Mouse (Mus musculus): ENCODE results near the gene Ift88.
"Not testable (repeated sequence)": the region's sequence is repeated elsewhere in the genome, so short reads cannot be mapped to it uniquely, and the experiment has no call there.

Gene Ift88

GRCm38 (mm10) chr14:57459883-57460282 lies 36.0 kb downstream of the Ift88 start:
- no peak for DNase-seq

GRCm38 (mm10) chr14:57460326-57460725 lies 36.5 kb downstream of the Ift88 start:
- not testable (repeated sequence) for DNase-seq

GRCm38 (mm10) chr14:57462871-57463270 lies 39.0 kb downstream of the Ift88 start:
- no peak for DNase-seq

- DNase-seq: no peak
These were observed 51.2 kb downstream of the Ift88 start for GRCm38 (mm10) chr14:57475057-57475456.

GRCm38 (mm10) chr14:57482262-57482661 lies 58.4 kb downstream of the Ift88 start:
- no peak for DNase-seq

- no peak for DNase-seq
These were observed 60.3 kb downstream of the Ift88 start for GRCm38 (mm10) chr14:57484183-57484582.

GRCm38 (mm10) chr14:57489696-57490095 lies 65.8 kb downstream of the Ift88 start:
- no peak for DNase-seq

GRCm38 (mm10) chr14:57493840-57494239 lies 70.0 kb downstream of the Ift88 start:
- DNase-seq: no peak

- DNase-seq: peak; percentile 96
These were observed 79.9 kb downstream of the Ift88 start for GRCm38 (mm10) chr14:57503729-57504128.

GRCm38 (mm10) chr14:57509554-57509953 lies 85.7 kb downstream of the Ift88 start:
- peak; percentile 22 for DNase-seq

GRCm38 (mm10) chr14:57515156-57515762 lies 91.4 kb downstream of the Ift88 start:
- DNase-seq: no peak

- DNase-seq: no peak
These were observed 93.1 kb downstream of the Ift88 start for GRCm38 (mm10) chr14:57517001-57517400.

- DNase-seq: no peak
These were observed 99.9 kb downstream of the Ift88 start for GRCm38 (mm10) chr14:57523762-57524161.

GRCm38 (mm10) chr14:57524671-57525387 lies 101.0 kb downstream of the Ift88 start, which contains the start of gene Il17d:
Il17d (plus strand) TSS chr14:57524777.
- peak; percentile 71 for DNase-seq

- DNase-seq: peak; percentile 92
These were observed 101.7 kb downstream of the Ift88 start for GRCm38 (mm10) chr14:57525388-57526049.

GRCm38 (mm10) chr14:57526050-57526623 lies 102.3 kb downstream of the Ift88 start:
- DNase-seq: peak; percentile 72

GRCm38 (mm10) chr14:57527122-57527521 lies 103.3 kb downstream of the Ift88 start:
- DNase-seq: no peak

GRCm38 (mm10) chr14:57527598-57527997 lies 103.7 kb downstream of the Ift88 start:
- no peak for DNase-seq

GRCm38 (mm10) chr14:57529086-57529785 lies 105.4 kb downstream of the Ift88 start:
- DNase-seq: no peak

- DNase-seq: no peak
These were observed 106.1 kb downstream of the Ift88 start for GRCm38 (mm10) chr14:57529786-57530515.

GRCm38 (mm10) chr14:57532577-57532976 lies 108.7 kb downstream of the Ift88 start:
- no peak for DNase-seq

- peak; percentile 70 for DNase-seq
These were observed 109.4 kb downstream of the Ift88 start for GRCm38 (mm10) chr14:57533214-57533613.

All from cerebellum, adult 9-10 months (tissue).